Mouse (Mus musculus) intestine, embryonic 15.5 days (tissue): ENCODE data around the gene Arhgap29. TPM values are rescaled to one million over a fixed set of nuclear protein-coding genes. Genes with fewer than 3 reads are reported as not detected.

ENCODE experiments used
- ATAC-seq: fragments of 200-750 bp; cut with Nextera tagmentation; 2 replicates; pipeline ENCODE4 v1.8.0; 2017; ENCODE audit warnings: moderate TSS enrichment, moderate library complexity
- H3K27ac ChIP-seq: fragments of 300-500 bp; sonication (generic); 2 replicates; pipeline ENCODE4 v1.5.1; 2015; ENCODE audit warnings: mild to moderate bottlenecking, inconsistent platforms
- H3K27me3 ChIP-seq: fragments of 300-500 bp; sonication (generic); replicated peaks from 2 replicates; pipeline ENCODE4 v1.6.1; 2015; ENCODE audit warnings: inconsistent platforms
- H3K36me3 ChIP-seq: fragments of 300-500 bp; sonication (generic); 2 replicates; pipeline ENCODE4 v1.6.1; 2015; ENCODE audit warnings: inconsistent platforms
- H3K4me1 ChIP-seq: fragments of 300-500 bp; sonication (generic); replicated peaks from 2 replicates; pipeline ENCODE4 v1.6.1; 2015; ENCODE audit warnings: inconsistent platforms
- H3K4me2 ChIP-seq: fragments of 300-500 bp; sonication (generic); replicated peaks from 2 replicates; pipeline ENCODE4 v1.6.1; 2015; ENCODE audit warnings: mild to moderate bottlenecking, inconsistent platforms
- H3K4me3 ChIP-seq: fragments of 300-500 bp; sonication (generic); replicated peaks from 2 replicates; pipeline ENCODE4 v1.5.1; 2015; ENCODE audit warnings: inconsistent platforms
- H3K9ac ChIP-seq: fragments of 300-500 bp; sonication (generic); 2 replicates; pipeline ENCODE4 v1.6.1; 2015; ENCODE audit warnings: inconsistent platforms
- H3K9me3 ChIP-seq: fragments of 300-500 bp; sonication (generic); 2 replicates; pipeline ENCODE4 v1.6.1; 2016; ENCODE audit warnings: inconsistent platforms
- WGBS: fragments of 180-500 bp; shearing (Covaris S2); methylation state at CpG from one replicate; pipeline ENCODE4 v1.1.7; 2015; 5-methylcytosine and 5-hydroxymethylcytosine counted together
- polyA plus RNA-seq: library from polyadenylated mRNA; unstranded; fragments of >200 nt; fragmentation: Nextera tagmentation; extraction: Ambion mirVana; gene quantifications from 2 replicates; pipeline ENCODE4 v1.2.1, GENCODE M21; 2015

Gene Arhgap29
- 31.5 and 40.1 TPM in 2 replicates for polyA plus RNA-seq

- no peak for ATAC-seq
- Histone ChIP-seq H3K4me2 (peak within 1 kb of the TSS; percentile 94), H3K4me3 (peak within 1 kb of the TSS; percentile 77), H3K9ac (peak within 1 kb of the TSS; percentile 68), H3K27ac (peak within 1 kb of the TSS; percentile 44; the same call in 1 of the 2 replicates), H3K4me1 (peaks cover 3% of the 10 kb centered on the region; the same call in 1 of the 2 replicates), H3K36me3 (no peaks in the 10 kb centered on the region), H3K9me3 (no peaks in the 10 kb centered on the region), H3K27me3 (no peaks in the 10 kb centered on the region)
- 91% methylated on average over 8 of the region's 8 CpGs for WGBS
Observed at GRCm38 (mm10) chr3:121952041-121952591, at the start of gene Arhgap29. Gene Arhgap29, plus strand, starts transcription at chr3:121952541.

GRCm38 (mm10) chr3:121902729-121903128 lies 49.6 kb upstream of the Arhgap29 start:
- Histone ChIP-seq H3K27ac (no peak overlapping the region), H3K4me1 (0 out of 2 replicates have a peak, but pooled peaks cover 3% of the 10 kb centered on the region), H3K9ac (no peak overlapping the region), H3K4me2 (no peak overlapping the region), H3K9me3 (no peaks in the 10 kb centered on the region), H3K36me3 (no peaks in the 10 kb centered on the region), H3K4me3 (no peak overlapping the region), H3K27me3 (no peaks in the 10 kb centered on the region)
- WGBS = 79% methylated on average over 5 of the region's 5 CpGs
- ATAC-seq = no peak

- Histone ChIP-seq H3K27ac (no peak overlapping the region), H3K9me3 (no peaks in the 10 kb centered on the region), H3K4me2 (no peak overlapping the region), H3K9ac (no peak overlapping the region), H3K27me3 (no peaks in the 10 kb centered on the region), H3K4me1 (0 out of 2 replicates have a peak, but pooled peaks cover 3% of the 10 kb centered on the region), H3K4me3 (no peak overlapping the region), H3K36me3 (no peaks in the 10 kb centered on the region)
- WGBS = 64% methylated on average over 4 of the region's 4 CpGs
- ATAC-seq = no peak
Observed at GRCm38 (mm10) chr3:121903286-121903685, 49.1 kb upstream of the Arhgap29 start.

- Histone ChIP-seq H3K27me3 (no peaks in the 10 kb centered on the region), H3K4me2 (no peak overlapping the region), H3K9me3 (no peaks in the 10 kb centered on the region), H3K36me3 (no peaks in the 10 kb centered on the region), H3K4me3 (no peak overlapping the region), H3K27ac (no peak overlapping the region), H3K9ac (no peak overlapping the region), H3K4me1 (0 out of 2 replicates have a peak, but pooled peaks cover 3% of the 10 kb centered on the region)
- 55% methylated on average over 8 of the region's 8 CpGs for WGBS
- no peak for ATAC-seq
Observed at GRCm38 (mm10) chr3:121903695-121904094, 48.6 kb upstream of the Arhgap29 start.

GRCm38 (mm10) chr3:121904476-121904875 lies 47.9 kb upstream of the Arhgap29 start:
- Histone ChIP-seq H3K36me3 (no peaks in the 10 kb centered on the region), H3K27ac (no peak overlapping the region), H3K27me3 (no peaks in the 10 kb centered on the region), H3K9me3 (no peaks in the 10 kb centered on the region), H3K4me1 (0 out of 2 replicates have a peak, but pooled peaks cover 3% of the 10 kb centered on the region), H3K9ac (no peak overlapping the region), H3K4me2 (no peak overlapping the region), H3K4me3 (no peak overlapping the region)
- 85% methylated on average over 2 of the region's 2 CpGs for WGBS
- ATAC-seq = no peak

GRCm38 (mm10) chr3:121906623-121907022 lies 45.7 kb upstream of the Arhgap29 start:
- no peak overlapping the region for H3K9ac ChIP-seq
- H3K36me3 ChIP-seq = no peaks in the 10 kb centered on the region
- H3K4me1 ChIP-seq = 0 out of 2 replicates have a peak, but pooled peaks cover 3% of the 10 kb centered on the region
- 19% methylated on average over 8 of the region's 8 CpGs for WGBS
- no peak overlapping the region for H3K4me2 ChIP-seq
- peak; percentile 28; the same call in 1 of the 2 replicates for ATAC-seq
- H3K9me3 ChIP-seq = no peaks in the 10 kb centered on the region
- no peak overlapping the region for H3K27ac ChIP-seq
- H3K4me3 ChIP-seq = no peak overlapping the region
- no peaks in the 10 kb centered on the region for H3K27me3 ChIP-seq

- Histone ChIP-seq H3K9ac (no peak overlapping the region), H3K4me2 (no peak overlapping the region), H3K27ac (no peak overlapping the region), H3K9me3 (no peaks in the 10 kb centered on the region), H3K36me3 (no peaks in the 10 kb centered on the region), H3K27me3 (no peaks in the 10 kb centered on the region), H3K4me1 (0 out of 2 replicates have a peak, but pooled peaks cover 3% of the 10 kb centered on the region), H3K4me3 (no peak overlapping the region)
- WGBS = 37% methylated on average over 3 of the region's 3 CpGs
- no peak for ATAC-seq
Observed at GRCm38 (mm10) chr3:121909155-121909554, 43.2 kb upstream of the Arhgap29 start.

GRCm38 (mm10) chr3:121913476-121913875 lies 38.9 kb upstream of the Arhgap29 start:
- Histone ChIP-seq H3K4me3 (no peak overlapping the region), H3K27ac (no peak overlapping the region), H3K36me3 (no peaks in the 10 kb centered on the region), H3K27me3 (no peaks in the 10 kb centered on the region), H3K9me3 (no peaks in the 10 kb centered on the region), H3K9ac (no peak overlapping the region), H3K4me1 (no peaks in the 10 kb centered on the region), H3K4me2 (no peak overlapping the region)
- no peak for ATAC-seq
- 83% methylated on average over 5 of the region's 5 CpGs for WGBS

GRCm38 (mm10) chr3:121914459-121915185 lies 37.7 kb upstream of the Arhgap29 start:
- no peak overlapping the region for H3K9ac ChIP-seq
- no peaks in the 10 kb centered on the region for H3K27me3 ChIP-seq
- 39% methylated on average over 13 of the region's 13 CpGs for WGBS
- no peak overlapping the region for H3K4me2 ChIP-seq
- H3K27ac ChIP-seq = peak overlapping the region; percentile 52
- no peak for ATAC-seq
- H3K4me1 ChIP-seq = no peaks in the 10 kb centered on the region
- H3K9me3 ChIP-seq = no peaks in the 10 kb centered on the region
- H3K36me3 ChIP-seq = no peaks in the 10 kb centered on the region
- no peak overlapping the region for H3K4me3 ChIP-seq

- no peak overlapping the region for H3K4me2 ChIP-seq
- H3K27ac ChIP-seq = 0 out of 2 replicates have a peak overlapping the region, but pooled peaks have one; percentile 52
- no peaks in the 10 kb centered on the region for H3K27me3 ChIP-seq
- no peak overlapping the region for H3K9ac ChIP-seq
- H3K36me3 ChIP-seq = no peaks in the 10 kb centered on the region
- ATAC-seq = no peak
- 55% methylated on average over 6 of the region's 6 CpGs for WGBS
- no peak overlapping the region for H3K4me3 ChIP-seq
- H3K4me1 ChIP-seq = no peaks in the 10 kb centered on the region
- no peaks in the 10 kb centered on the region for H3K9me3 ChIP-seq
Observed at GRCm38 (mm10) chr3:121915191-121915590, 37.1 kb upstream of the Arhgap29 start.

GRCm38 (mm10) chr3:121916802-121917532 lies 35.4 kb upstream of the Arhgap29 start:
- no peak overlapping the region for H3K4me2 ChIP-seq
- H3K9me3 ChIP-seq = no peaks in the 10 kb centered on the region
- no peak overlapping the region for H3K4me3 ChIP-seq
- WGBS = 83% methylated on average over 5 of the region's 5 CpGs
- no peak overlapping the region for H3K27ac ChIP-seq
- no peaks in the 10 kb centered on the region for H3K27me3 ChIP-seq
- H3K4me1 ChIP-seq = no peaks in the 10 kb centered on the region
- no peak for ATAC-seq
- H3K36me3 ChIP-seq = no peaks in the 10 kb centered on the region
- H3K9ac ChIP-seq = no peak overlapping the region

- no peaks in the 10 kb centered on the region for H3K9me3 ChIP-seq
- no peaks in the 10 kb centered on the region for H3K27me3 ChIP-seq
- ATAC-seq = no peak
- no peak overlapping the region for H3K9ac ChIP-seq
- H3K4me3 ChIP-seq = no peak overlapping the region
- no peak overlapping the region for H3K4me2 ChIP-seq
- WGBS = 78% methylated on average over 7 of the region's 7 CpGs
- no peak overlapping the region for H3K27ac ChIP-seq
- H3K4me1 ChIP-seq = no peaks in the 10 kb centered on the region
- H3K36me3 ChIP-seq = no peaks in the 10 kb centered on the region
Observed at GRCm38 (mm10) chr3:121917658-121918057, 34.7 kb upstream of the Arhgap29 start.
